Mouse (Mus musculus): ENCODE measurements at regions not wholly inside any gene's neighbourhood (a gene's known extent, or its start where the extent isn't known, plus 50 kb on each side); places are given as distances from the start of the nearest gene placed in this dataset.

GRCm38 (mm10) chr16:88412287-88412686 lies 94.5 kb downstream of the Cldn17 start:
- no peak for DNase-seq

- peak; percentile 8 for DNase-seq
Observed at GRCm38 (mm10) chr16:88408144-88408543, 98.6 kb downstream of the Cldn17 start.

- peak; percentile 7 for DNase-seq
Observed at GRCm38 (mm10) chr16:88404331-88404730, 102.4 kb downstream of the Cldn17 start.

GRCm38 (mm10) chr16:88399881-88400280 lies 106.9 kb downstream of the Cldn17 start:
- no peak for DNase-seq

- no peak for DNase-seq
Observed at GRCm38 (mm10) chr16:88392764-88393163, 102.7 kb upstream of the Grik1 start.

- no peak for DNase-seq
Observed at GRCm38 (mm10) chr16:88381605-88382279, 91.7 kb upstream of the Grik1 start.

GRCm38 (mm10) chr16:88375622-88376021 lies 85.6 kb upstream of the Grik1 start:
- no peak for DNase-seq

GRCm38 (mm10) chr16:88374612-88375011 lies 84.5 kb upstream of the Grik1 start:
- no peak for DNase-seq

- DNase-seq = peak; percentile 9
Observed at GRCm38 (mm10) chr16:88372034-88372433, 82.0 kb upstream of the Grik1 start.

GRCm38 (mm10) chr16:88368146-88368545 lies 78.1 kb upstream of the Grik1 start:
- no peak for DNase-seq

GRCm38 (mm10) chr16:88367162-88367561 lies 77.1 kb upstream of the Grik1 start:
- DNase-seq = no peak

GRCm38 (mm10) chr16:88360081-88360480 lies 70.0 kb upstream of the Grik1 start:
- no peak for DNase-seq

Measured in cerebellum, adult 11-12 months (tissue).